Mouse (Mus musculus) left cerebral cortex, postnatal 14 days (tissue): ENCODE measurements around the gene Gm20835. TPM values are rescaled to one million over a fixed set of nuclear protein-coding genes. Genes with fewer than 3 reads are reported as not detected.
"Not testable (repeated sequence)": the region's sequence is repeated elsewhere in the genome, so short reads cannot be mapped to it uniquely, and the experiment has no call there.

Experiments
- DNase-seq, 2 experiments: peaks; one replicate each; pipeline ENCODE4 v3.0.0; 2021 to 2022; ENCODE audit warnings: low spot score in 2 of 2, mixed read lengths in 1 of 2
- intact Hi-C: fragments of 180-260 bp; cut with DNase I; formaldehyde crosslinking; loops from one replicate; pipeline ENCODE4 v1.15.1; 2025
- long read RNA-seq, 2 experiments: library from polyadenylated mRNA; stranded (forward); transcript quantifications; one replicate each; pipeline ENCODE4 v2.0.0; 2021
- total RNA-seq, 2 experiments: library from RNA; stranded (reverse); gene quantifications; 2 replicates each; pipeline ENCODE4 v1.2.3; 2021

Gene Gm20835
- not detected for total RNA-seq
- long read RNA-seq, experiment 1 = 0 reads
- long read RNA-seq, experiment 2 = 0 reads

- DNase-seq, intact Hi-C loops: not testable (repeated sequence)
Observed at GRCm38 (mm10) chrY:36735190-36735589, at the start of gene Gm20835. TSS of gene Gm20835 (minus strand) at chrY:36735290.
